Mouse (Mus musculus): ENCODE measurements around the gene Lsm7. TPM values are rescaled to one million over a fixed set of nuclear protein-coding genes. Genes with fewer than 3 reads are reported as not detected.

Gene Lsm7
- total RNA-seq, 4 experiments from 2014 or later: 6.2 to 19.0 (median 14.5) TPM

- no peak for DNase-seq (ENCODE audit: low spot score in 2 of 2)
These were observed 21.6 kb upstream of the Lsm7 start for GRCm38 (mm10) chr10:80876594-80876993.

- DNase-seq (ENCODE audit: low spot score in 2 of 2): no peak
These were observed 21.0 kb upstream of the Lsm7 start for GRCm38 (mm10) chr10:80876028-80876427.

- peak; percentile 33 to 51 for DNase-seq (ENCODE audit: low spot score in 2 of 2)
These were observed 19.0 kb upstream of the Lsm7 start for GRCm38 (mm10) chr10:80874035-80874434.

- no peak for DNase-seq (ENCODE audit: low spot score in 2 of 2)
These were observed 16.6 kb upstream of the Lsm7 start, which contains the start of gene Tmprss9 for GRCm38 (mm10) chr10:80871581-80871980. Gene Tmprss9, plus strand, starts transcription at chr10:80871848.

GRCm38 (mm10) chr10:80870993-80871392 is 16.0 kb upstream of the Lsm7 start:
- no peak for DNase-seq (ENCODE audit: low spot score in 2 of 2)

GRCm38 (mm10) chr10:80864446-80864845 is 9.4 kb upstream of the Lsm7 start:
- DNase-seq (ENCODE audit: low spot score in 2 of 2): peak; percentile 59 to 77

- DNase-seq (ENCODE audit: low spot score in 2 of 2): no peak
These were observed 7.3 kb upstream of the Lsm7 start for GRCm38 (mm10) chr10:80862305-80862704.

DNA sequence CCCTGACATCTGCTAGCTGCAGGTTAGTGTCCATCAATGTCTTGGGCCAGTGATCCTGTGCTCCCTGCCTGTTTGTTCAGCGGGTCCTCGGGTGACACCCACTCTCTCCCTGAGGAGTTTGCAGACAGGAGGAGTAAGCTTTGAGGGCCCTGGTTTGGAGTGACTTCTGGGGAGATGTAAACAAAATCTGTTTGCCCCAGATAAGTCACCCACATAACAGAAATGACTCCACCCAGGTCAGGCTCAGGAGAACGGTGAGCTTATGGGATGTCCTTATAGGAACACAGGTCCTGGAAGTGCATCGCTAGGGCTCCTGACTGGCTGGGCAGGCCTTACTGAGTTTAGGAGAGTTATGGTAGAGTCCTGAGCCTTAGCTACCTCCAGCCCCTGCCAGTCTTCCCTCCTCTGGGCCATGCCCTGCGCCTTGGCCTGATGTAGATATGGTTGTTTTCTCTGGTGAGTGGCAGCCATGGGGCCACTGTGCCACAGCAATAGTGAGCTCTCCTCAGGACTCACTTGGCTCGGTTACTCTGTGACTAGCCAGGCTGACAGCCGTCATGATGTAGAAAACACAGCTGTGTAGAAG is 3.4 kb upstream of the Lsm7 start:
- DNase-seq (ENCODE audit: low spot score in 2 of 2): no peak

DNA sequence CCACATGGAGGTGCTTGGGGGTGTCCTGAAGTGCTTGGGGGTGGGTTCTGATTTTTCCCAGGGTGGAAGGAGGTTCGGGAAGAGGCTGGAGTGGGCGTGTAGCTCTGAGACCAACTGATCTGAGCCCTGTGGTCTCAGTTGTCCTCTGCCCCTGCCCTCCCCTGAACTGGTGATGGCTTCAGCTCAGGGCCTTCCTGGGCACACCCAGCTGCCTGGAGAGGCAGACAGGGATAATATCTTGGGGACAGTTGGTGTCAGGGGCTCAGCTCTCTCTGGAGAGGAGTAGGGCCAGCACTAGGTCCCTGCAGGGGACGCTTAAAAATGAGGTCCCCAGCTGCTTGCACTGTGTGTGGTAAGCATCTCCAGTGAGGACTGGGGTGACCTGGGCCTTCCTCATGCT is 2.8 kb upstream of the Lsm7 start:
- no peak for DNase-seq (ENCODE audit: low spot score in 2 of 2)

- DNase-seq (ENCODE audit: low spot score in 2 of 2): no peak
These were observed 2.4 kb upstream of the Lsm7 start for GRCm38 (mm10) chr10:80857386-80857785.

DNA sequence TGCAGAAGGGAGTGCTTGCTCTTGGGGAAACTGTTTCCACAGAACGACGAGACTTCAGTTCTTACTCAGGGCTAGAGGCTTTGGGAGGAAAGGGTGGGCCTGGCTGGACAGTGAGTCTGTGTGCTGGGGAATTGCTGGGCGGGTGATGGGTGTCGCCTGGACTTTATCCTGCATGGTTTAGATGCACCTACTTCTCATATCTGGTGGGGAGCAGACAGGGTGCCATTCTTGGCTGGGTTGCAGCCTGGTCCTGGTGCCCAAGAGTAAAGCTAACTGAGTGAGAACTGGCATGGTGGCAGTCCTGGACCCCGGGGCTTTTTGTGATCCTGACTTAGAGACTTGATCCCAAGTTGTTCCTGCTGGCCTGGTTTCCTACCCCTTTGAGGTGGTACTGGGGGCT is 1.9 kb upstream of the Lsm7 start:
- DNase-seq (ENCODE audit: low spot score in 2 of 2): no peak

DNA sequence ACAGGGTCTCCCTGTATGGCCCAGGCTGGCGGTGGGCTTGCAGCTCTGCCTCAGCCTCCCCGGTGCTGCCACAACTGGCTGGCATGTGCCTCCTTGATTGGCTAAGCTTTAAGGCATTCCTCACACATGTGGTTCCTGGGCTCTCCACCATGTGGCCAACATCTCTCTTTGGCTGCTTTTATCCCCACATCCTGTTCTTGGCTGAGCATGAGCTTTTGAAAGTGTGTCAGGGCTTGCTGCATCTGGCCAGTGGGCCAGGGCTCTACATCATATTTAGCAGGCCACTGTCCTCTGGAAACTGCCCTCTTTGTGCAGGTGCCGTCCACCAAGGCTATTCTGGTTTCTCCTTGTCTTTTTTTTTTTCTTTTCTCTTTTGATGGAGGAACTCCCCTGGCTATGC is 1.3 kb upstream of the Lsm7 start:
- no peak for DNase-seq (ENCODE audit: low spot score in 2 of 2)

DNA sequence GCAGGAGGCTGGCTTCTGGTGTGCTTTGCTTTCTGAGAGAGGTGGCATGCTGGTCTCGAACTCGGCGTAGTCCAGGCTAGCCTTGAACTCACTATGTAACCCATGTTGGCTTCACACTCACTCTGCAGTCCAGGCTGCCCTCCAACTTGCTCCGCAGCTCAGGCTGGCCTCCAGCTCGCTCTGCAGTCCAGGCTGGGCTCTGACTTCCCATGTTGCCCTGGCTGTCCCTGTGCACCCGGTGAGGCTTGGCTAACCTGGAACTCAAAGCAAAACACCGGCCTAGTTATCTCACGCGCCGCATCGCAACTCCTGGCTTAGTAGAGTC is 702 bp upstream of the Lsm7 start:
- no peak for DNase-seq (ENCODE audit: low spot score in 2 of 2)

DNA sequence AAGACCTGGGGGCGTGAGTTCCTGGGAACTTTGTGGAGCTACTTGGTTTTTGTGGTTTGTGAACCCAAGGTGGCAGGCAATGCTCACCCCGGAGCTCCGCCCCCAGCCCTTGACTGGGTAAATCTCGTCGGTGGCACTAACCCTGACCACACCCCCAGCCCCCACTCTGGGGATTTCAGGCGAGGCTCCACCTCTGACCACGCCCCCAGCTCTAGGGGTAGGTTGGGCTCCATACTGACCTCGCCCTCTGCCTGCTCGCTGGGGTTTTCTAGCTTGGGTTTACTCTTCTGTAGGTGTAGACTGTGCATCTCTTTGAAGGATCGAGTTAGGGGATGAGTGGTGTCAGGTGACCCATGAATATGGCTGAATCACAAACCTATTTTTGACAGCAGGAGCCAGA is 6.4 kb downstream of the Lsm7 start:
- DNase-seq (ENCODE audit: low spot score in 2 of 2): peak; percentile 71 to 72

DNA sequence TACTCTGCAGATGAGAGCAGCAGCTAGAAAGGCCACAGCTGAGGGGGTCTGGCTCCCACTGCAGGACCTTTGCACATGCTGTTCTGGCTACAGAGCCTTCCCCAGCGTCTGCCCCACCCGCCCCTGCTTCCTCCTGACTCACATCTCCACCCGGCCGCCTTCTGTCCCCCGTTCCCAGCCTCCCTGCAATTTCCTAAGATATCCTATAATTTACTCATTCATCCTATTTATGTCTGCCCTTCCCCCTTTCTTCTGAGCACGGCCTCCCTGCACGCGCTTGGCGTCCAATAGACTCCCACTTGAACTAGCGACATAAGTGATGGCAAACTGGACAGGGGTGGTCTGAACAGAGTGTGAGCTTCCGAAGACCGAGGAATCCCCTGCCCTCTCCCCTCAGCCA is 9.3 kb downstream of the Lsm7 start:
- no peak for DNase-seq (ENCODE audit: low spot score in 2 of 2)

DNA sequence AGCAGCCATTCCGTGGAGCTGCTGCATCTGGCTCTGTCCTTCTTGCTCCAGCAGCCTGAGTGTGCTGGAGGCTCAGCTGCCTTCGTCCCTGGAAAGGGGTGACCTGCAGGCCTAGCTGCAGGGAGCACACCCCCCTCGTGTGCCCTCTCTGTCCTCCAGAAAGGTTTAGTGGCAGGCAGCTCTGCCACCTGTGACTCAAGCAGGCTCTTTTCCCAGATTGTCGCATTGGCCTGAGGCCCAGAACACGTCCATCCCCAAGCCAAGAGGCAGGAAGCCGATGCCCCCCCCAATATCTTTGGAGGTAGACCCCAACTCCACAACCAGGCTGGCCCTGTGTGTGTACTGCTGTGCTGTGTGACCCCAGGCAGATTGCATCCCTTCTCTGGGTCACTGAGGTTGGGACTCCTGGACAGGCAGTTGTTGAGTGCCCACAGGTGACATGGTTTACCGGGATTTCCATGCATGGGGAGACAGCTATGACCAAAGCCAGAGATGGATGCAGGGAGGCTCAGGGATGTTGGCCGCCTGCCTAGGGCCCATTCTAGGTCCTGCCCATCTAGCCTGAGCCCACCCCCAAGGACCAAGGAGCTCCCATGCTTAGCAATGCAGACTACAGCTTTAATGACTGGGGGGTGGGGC is 9.8 kb downstream of the Lsm7 start:
- no peak for DNase-seq (ENCODE audit: low spot score in 2 of 2)

DNA sequence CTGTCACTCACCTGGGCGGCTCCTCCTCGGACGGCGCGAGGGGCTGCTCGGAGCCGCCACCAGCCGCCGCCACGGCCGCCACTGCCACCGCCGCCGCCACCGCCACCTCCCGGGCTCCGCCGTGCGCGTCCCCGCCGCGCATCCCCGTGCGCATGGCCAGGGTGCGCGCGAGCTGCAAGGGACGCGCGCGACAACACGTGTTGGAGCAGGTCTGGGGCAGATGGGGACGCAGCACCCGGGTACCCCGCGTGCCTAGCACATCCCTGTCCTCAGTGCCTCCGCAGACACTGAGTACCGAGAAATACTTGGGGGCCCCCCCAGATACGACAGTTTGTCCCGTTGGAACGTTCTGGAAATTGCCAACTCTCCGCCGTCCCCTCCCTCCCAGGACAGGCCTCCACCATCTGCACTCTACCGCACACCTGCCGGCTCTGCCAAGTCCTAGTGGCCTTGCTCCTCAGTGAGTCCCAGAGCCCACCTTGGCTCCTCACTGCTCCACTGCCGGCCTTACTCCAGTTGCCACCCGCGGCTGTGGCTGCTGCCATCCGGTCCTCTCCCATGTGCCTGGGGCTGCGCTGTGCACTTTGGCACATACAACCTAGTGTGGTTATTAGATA is 11.0 kb downstream of the Lsm7 start, which contains the start of gene Lingo3:
Gene Lingo3, minus strand, starts transcription at position 109 of the 617 bp plus-strand sequence.
- DNase-seq (ENCODE audit: low spot score in 2 of 2): no peak

DNA sequence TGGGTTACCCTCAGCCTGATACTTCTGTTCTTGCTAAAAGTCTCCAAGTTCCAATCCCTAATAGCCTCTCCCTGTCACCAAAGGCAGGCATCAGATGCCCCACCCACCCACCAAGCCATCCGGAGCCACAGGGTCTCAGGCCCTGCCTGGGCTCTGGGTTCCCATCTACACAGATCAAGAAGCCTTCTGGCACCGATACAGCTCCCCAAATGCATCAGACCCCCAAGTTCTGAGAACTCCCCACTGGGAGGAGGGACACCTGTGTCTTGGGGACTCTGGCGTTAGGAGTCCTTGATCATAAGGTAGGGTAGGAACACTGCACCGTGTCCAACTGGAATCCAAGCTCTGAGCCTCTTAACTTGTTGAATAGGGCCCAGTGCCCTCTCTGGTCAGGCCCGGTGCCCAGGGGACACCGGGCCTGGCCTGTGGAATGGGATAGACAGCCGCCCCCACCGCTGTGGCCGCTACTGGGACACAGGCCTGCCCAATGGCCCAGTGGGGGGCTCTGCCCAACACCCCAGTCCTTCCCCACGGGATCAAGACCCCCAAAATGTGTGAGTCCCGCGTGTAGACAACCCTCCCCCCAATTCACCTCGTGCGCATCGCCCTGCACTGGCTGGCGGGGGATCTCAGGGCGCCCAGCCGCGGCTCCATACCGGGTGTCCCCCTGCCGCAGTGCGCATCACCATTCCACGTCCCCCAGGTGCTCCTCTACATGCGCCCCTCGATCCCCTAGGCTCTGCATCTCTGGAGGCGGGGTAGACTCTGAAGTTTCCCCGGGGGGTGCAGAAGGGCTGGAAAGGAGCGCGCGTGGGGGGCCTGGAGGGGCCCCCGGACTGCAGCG is 11.7 kb downstream of the Lsm7 start:
- DNase-seq (ENCODE audit: low spot score in 2 of 2): no peak

DNA sequence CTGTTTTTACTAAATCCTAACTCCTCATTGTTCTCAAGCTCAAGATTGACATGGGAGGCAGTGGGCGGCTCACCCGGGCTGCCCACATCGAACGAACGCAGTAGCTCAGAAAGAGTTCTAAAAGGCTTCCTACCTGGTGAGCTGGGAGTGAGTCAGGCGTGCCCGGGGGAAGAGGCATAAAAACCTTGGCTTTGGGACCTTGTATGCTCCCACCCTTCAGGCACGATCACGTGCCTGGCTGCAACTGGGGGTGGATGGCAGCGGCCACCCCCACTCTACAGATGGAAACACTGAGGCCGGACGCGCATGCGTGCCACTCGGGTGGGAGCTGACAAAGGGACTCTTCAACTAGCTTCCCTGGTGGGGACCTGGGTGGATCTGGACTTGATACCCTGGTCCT is 12.7 kb downstream of the Lsm7 start:
- DNase-seq (ENCODE audit: low spot score in 2 of 2): no peak

- no peak for DNase-seq (ENCODE audit: low spot score in 2 of 2)
These were observed 13.3 kb downstream of the Lsm7 start for GRCm38 (mm10) chr10:80841685-80842084.

DNA sequence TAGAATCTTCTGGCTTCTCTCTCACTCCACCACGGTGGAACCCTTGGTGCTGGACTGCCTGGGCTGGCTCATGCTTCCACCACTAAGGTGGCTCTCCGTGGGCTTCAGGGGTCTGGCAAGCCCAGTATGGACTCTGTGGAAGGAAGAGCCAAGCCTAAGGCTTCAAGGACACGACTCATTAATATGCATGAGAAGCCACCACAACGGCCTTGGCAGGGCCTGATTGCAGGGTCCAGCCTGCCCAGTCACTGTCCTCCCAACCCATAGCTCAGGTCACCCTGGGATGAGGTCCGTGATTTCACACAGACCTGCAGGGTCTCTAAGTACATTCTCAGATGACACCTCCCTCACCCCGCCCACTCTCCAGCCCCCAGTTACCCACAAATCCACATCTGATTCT is 15.2 kb downstream of the Lsm7 start:
- no peak for DNase-seq (ENCODE audit: low spot score in 2 of 2)

GRCm38 (mm10) chr10:80838346-80838912 is 16.6 kb downstream of the Lsm7 start:
- DNase-seq (ENCODE audit: low spot score in 2 of 2): no peak

Measured in gastrocnemius, adult 8-10 months (tissue).